Mouse (Mus musculus) embryonic facial prominence, embryonic 14.5 days (tissue): Measurements from ENCODE around the gene Il27ra. TPM values are rescaled to one million over a fixed set of nuclear protein-coding genes. Genes with fewer than 3 reads are reported as not detected.
A peak's percentile ranks its signal among the peaks of the same experiment; 100 is the strongest.

Source experiments
- ATAC-seq: fragments of 200-750 bp; cut with Nextera tagmentation; 2 replicates; pipeline ENCODE4 v1.8.0; 2017; ENCODE audit warnings: low read depth, moderate number of reproducible peaks, moderate TSS enrichment
- DNase-seq: peaks from one replicate; pipeline ENCODE4 v3.0.0-alpha.2; 2015; ENCODE audit warnings: low spot score
- H3K27ac ChIP-seq: fragments of 300-500 bp; sonication (generic); replicated peaks from 2 replicates; pipeline ENCODE4 v1.5.1; 2014; ENCODE audit warnings: low read depth, mild to moderate bottlenecking, low read length, moderate library complexity
- H3K27me3 ChIP-seq: fragments of 300-500 bp; sonication (generic); replicated peaks from 2 replicates; pipeline ENCODE4 v1.6.1; 2014; ENCODE audit warnings: low read length; ENCODE audit not compliant: control insufficient read depth, insufficient read depth
- H3K36me3 ChIP-seq: fragments of 300-500 bp; sonication (generic); 2 replicates; pipeline ENCODE4 v1.6.1; 2014; ENCODE audit warnings: low read length, mixed read lengths; ENCODE audit not compliant: control insufficient read depth, insufficient read depth
- H3K4me1 ChIP-seq: fragments of 300-500 bp; sonication (generic); 2 replicates; pipeline ENCODE4 v1.6.1; 2014; ENCODE audit warnings: antibody characterized with exemption, low read length; ENCODE audit not compliant: control insufficient read depth, insufficient read depth
- H3K4me2 ChIP-seq: fragments of 300-500 bp; sonication (generic); 2 replicates; pipeline ENCODE4 v1.6.1; 2014; ENCODE audit warnings: low read depth, mild to moderate bottlenecking, low read length, moderate library complexity, mixed read lengths
- H3K4me3 ChIP-seq: fragments of 300-500 bp; sonication (generic); 2 replicates; pipeline ENCODE4 v1.5.1; 2014; ENCODE audit warnings: low read depth, mild to moderate bottlenecking, low read length
- H3K9ac ChIP-seq: fragments of 300-500 bp; sonication (generic); 2 replicates; pipeline ENCODE4 v1.6.1; 2014; ENCODE audit warnings: low read depth, mild to moderate bottlenecking, low read length, moderate library complexity, mixed read lengths
- H3K9me3 ChIP-seq: fragments of 300-500 bp; sonication (generic); 2 replicates; pipeline ENCODE4 v1.6.1; 2016; ENCODE audit warnings: low read length; ENCODE audit not compliant: control insufficient read depth
- WGBS: fragments of 180-500 bp; shearing (Covaris S2); extraction: QIAGEN DNeasy Blood & Tissue Kit; methylation state at CpG from one replicate; pipeline ENCODE4 v1.1.7; 2014; 5-methylcytosine and 5-hydroxymethylcytosine counted together
- polyA plus RNA-seq: library from polyadenylated mRNA; unstranded; fragments of >200 nt; fragmentation: Nextera tagmentation; extraction: Ambion mirVana; gene quantifications from 2 replicates; pipeline ENCODE4 v1.2.1, GENCODE M21; 2014

The Il27ra gene
- polyA plus RNA-seq, 1 experiment from 2014 or later: 1.5 TPM

- Histone ChIP-seq H3K27me3 (peaks cover 38% of the 10 kb centered on the region), H3K9ac (no peak overlapping the region), H3K27ac (no peak overlapping the region), H3K36me3 (no peaks in the 10 kb centered on the region), H3K4me1 (peaks cover 5% of the 10 kb centered on the region; the same call in 1 of the 2 replicates), H3K4me3 (no peak overlapping the region), H3K4me2 (no peak overlapping the region), H3K9me3 (no peaks in the 10 kb centered on the region)
- ATAC-seq (peak; percentile 26; the same call in 1 of the 2 replicates), DNase-seq (peak; percentile 85)
- 3% methylated on average over 5 of the region's 5 CpGs for WGBS
Measured at GRCm38 (mm10) chr8:84039050-84039449, 3.3 kb downstream of the Il27ra start.

GRCm38 (mm10) chr8:84038015-84038414 is 4.4 kb downstream of the Il27ra start:
- no peaks in the 10 kb centered on the region for H3K9me3 ChIP-seq
- peaks cover 27% of the 10 kb centered on the region for H3K27me3 ChIP-seq
- 62% methylated on average over 5 of the region's 5 CpGs for WGBS
- H3K4me2 ChIP-seq: no peak overlapping the region
- H3K4me3 ChIP-seq: no peak overlapping the region
- no peak for DNase-seq
- H3K27ac ChIP-seq: no peak overlapping the region
- ATAC-seq: no peak
- peaks cover 5% of the 10 kb centered on the region; the same call in 1 of the 2 replicates for H3K4me1 ChIP-seq
- no peaks in the 10 kb centered on the region for H3K36me3 ChIP-seq
- H3K9ac ChIP-seq: no peak overlapping the region

- ATAC-seq (no peak), DNase-seq (no peak)
- Histone ChIP-seq H3K4me1 (no peaks in the 10 kb centered on the region), H3K9me3 (no peaks in the 10 kb centered on the region), H3K4me3 (no peak overlapping the region), H3K27me3 (no peaks in the 10 kb centered on the region), H3K36me3 (no peaks in the 10 kb centered on the region), H3K27ac (no peak overlapping the region), H3K9ac (no peak overlapping the region), H3K4me2 (no peak overlapping the region)
- 76% methylated on average over 4 of the region's 4 CpGs for WGBS
Measured at GRCm38 (mm10) chr8:84032777-84033176, 9.6 kb downstream of the Il27ra start.

GRCm38 (mm10) chr8:84029272-84029671 is 13.1 kb downstream of the Il27ra start:
- ATAC-seq (no peak), DNase-seq (no peak)
- Histone ChIP-seq H3K4me1 (no peaks in the 10 kb centered on the region; the same call in 1 of the 2 replicates), H3K4me3 (no peak overlapping the region), H3K9me3 (no peaks in the 10 kb centered on the region), H3K4me2 (no peak overlapping the region), H3K36me3 (no peaks in the 10 kb centered on the region), H3K27me3 (no peaks in the 10 kb centered on the region), H3K9ac (no peak overlapping the region), H3K27ac (no peak overlapping the region)
- 87% methylated on average over 5 of the region's 5 CpGs for WGBS

- ATAC-seq (no peak), DNase-seq (no peak)
- no peaks in the 10 kb centered on the region for H3K36me3 ChIP-seq
- WGBS: 14% methylated on average over 10 of the region's 10 CpGs
- no peaks in the 10 kb centered on the region for H3K9me3 ChIP-seq
- no peak overlapping the region for H3K4me2 ChIP-seq
- H3K27me3 ChIP-seq: no peaks in the 10 kb centered on the region
- H3K9ac ChIP-seq: no peak overlapping the region
- no peaks in the 10 kb centered on the region; the same call in 1 of the 2 replicates for H3K4me1 ChIP-seq
- no peak overlapping the region for H3K27ac ChIP-seq
- H3K4me3 ChIP-seq: no peak overlapping the region
Measured at GRCm38 (mm10) chr8:84027449-84027848, 14.9 kb downstream of the Il27ra start.

- Histone ChIP-seq H3K36me3 (no peaks in the 10 kb centered on the region), H3K9me3 (no peaks in the 10 kb centered on the region), H3K4me1 (peaks cover 5% of the 10 kb centered on the region; the same call in 1 of the 2 replicates), H3K27me3 (0 out of 2 replicates have a peak, but pooled peaks cover 7% of the 10 kb centered on the region), H3K4me2 (peak overlapping the region; percentile 82), H3K27ac (no peak overlapping the region), H3K4me3 (peak overlapping the region; percentile 49), H3K9ac (peak overlapping the region; percentile 60)
- WGBS: 1% methylated on average over 32 of the region's 41 CpGs
- ATAC-seq (peak; percentile 85), DNase-seq (peak; percentile 90)
Measured at GRCm38 (mm10) chr8:84025863-84026262, 16.5 kb downstream of the Il27ra start.

GRCm38 (mm10) chr8:84024171-84024570 is 18.2 kb downstream of the Il27ra start:
- DNase-seq (no peak), ATAC-seq (no peak)
- Histone ChIP-seq H3K9me3 (no peaks in the 10 kb centered on the region), H3K36me3 (no peaks in the 10 kb centered on the region), H3K27me3 (0 out of 2 replicates have a peak, but pooled peaks cover 7% of the 10 kb centered on the region), H3K4me3 (no peak overlapping the region), H3K9ac (no peak overlapping the region), H3K4me2 (no peak overlapping the region), H3K27ac (no peak overlapping the region), H3K4me1 (peaks cover 5% of the 10 kb centered on the region; the same call in 1 of the 2 replicates)
- WGBS: 21% methylated on average over 10 of the region's 10 CpGs

- Histone ChIP-seq H3K36me3 (no peaks in the 10 kb centered on the region), H3K4me1 (peaks cover 5% of the 10 kb centered on the region; the same call in 1 of the 2 replicates), H3K4me2 (no peak overlapping the region), H3K9me3 (no peaks in the 10 kb centered on the region), H3K4me3 (no peak overlapping the region), H3K9ac (no peak overlapping the region), H3K27me3 (0 out of 2 replicates have a peak, but pooled peaks cover 7% of the 10 kb centered on the region), H3K27ac (no peak overlapping the region)
- DNase-seq (no peak), ATAC-seq (no peak)
- 68% methylated on average over 1 of the region's 1 CpGs for WGBS
Measured at GRCm38 (mm10) chr8:84023631-84024030, 18.8 kb downstream of the Il27ra start.

GRCm38 (mm10) chr8:84023085-84023484 is 19.3 kb downstream of the Il27ra start:
- no peak overlapping the region for H3K4me2 ChIP-seq
- no peaks in the 10 kb centered on the region for H3K9me3 ChIP-seq
- no peak overlapping the region for H3K27ac ChIP-seq
- DNase-seq (peak; percentile 52), ATAC-seq (no peak)
- H3K4me3 ChIP-seq: no peak overlapping the region
- H3K4me1 ChIP-seq: peaks cover 5% of the 10 kb centered on the region; the same call in 1 of the 2 replicates
- no peak overlapping the region for H3K9ac ChIP-seq
- 0 out of 2 replicates have a peak, but pooled peaks cover 7% of the 10 kb centered on the region for H3K27me3 ChIP-seq
- 28% methylated on average over 5 of the region's 5 CpGs for WGBS
- H3K36me3 ChIP-seq: no peaks in the 10 kb centered on the region
